Mouse (Mus musculus) liver, embryonic 14.5 days (tissue): Measurements from ENCODE around the gene Mical2. TPM values are rescaled to one million over a fixed set of nuclear protein-coding genes. Genes with fewer than 3 reads are reported as not detected.

ENCODE experiments used
- ATAC-seq: fragments of 200-750 bp; cut with Nextera tagmentation; 2 replicates; pipeline ENCODE4 v1.8.0; 2017; ENCODE audit warnings: moderate number of reproducible peaks, mild to moderate bottlenecking, moderate library complexity; ENCODE audit not compliant: insufficient read depth
- DNase-seq, 3 experiments: peaks; one replicate each; pipeline ENCODE4 v3.0.0-alpha.2; 2012 to 2013; ENCODE audit warnings: low read depth in 3 of 3, low spot score in 3 of 3
- H3K27ac ChIP-seq: fragments of 300-500 bp; sonication (generic); 2 replicates; pipeline ENCODE4 v1.5.1; 2014; ENCODE audit warnings: moderate library complexity, mild to moderate bottlenecking, control low read depth, inconsistent platforms
- H3K27me3 ChIP-seq: fragments of 300-500 bp; sonication (generic); 2 replicates; pipeline ENCODE4 v1.6.1; 2014; ENCODE audit warnings: mild to moderate bottlenecking, low read length, moderate library complexity; ENCODE audit not compliant: control insufficient read depth, insufficient read depth
- H3K36me3 ChIP-seq: fragments of 300-500 bp; sonication (generic); replicated peaks from 2 replicates; pipeline ENCODE4 v1.6.1; 2014; ENCODE audit warnings: low read depth; ENCODE audit not compliant: control insufficient read depth, insufficient read depth
- H3K4me1 ChIP-seq, 2 experiments: fragments of 200-500 bp in 1 of 2; fragments of 300-500 bp in 1 of 2; sonication (generic) in 1 of 2; replicated peaks; 2 replicates each; pipeline ENCODE4 v1.6.1; 2012 to 2014; ENCODE audit warnings: antibody characterized with exemption in 1 of 2, inconsistent platforms in 1 of 2, low read length in 1 of 2; ENCODE audit not compliant: control insufficient read depth in 2 of 2, insufficient read depth in 2 of 2
- H3K4me2 ChIP-seq: fragments of 300-500 bp; sonication (generic); 2 replicates; pipeline ENCODE4 v1.6.1; 2014; ENCODE audit warnings: low read depth, mild to moderate bottlenecking, control low read depth, moderate library complexity
- H3K4me3 ChIP-seq, 2 experiments: fragments of 200-500 bp in 1 of 2; fragments of 300-500 bp in 1 of 2; sonication (generic) in 1 of 2; 2 replicates each; pipeline ENCODE4 v1.5.1; 2012 to 2014; ENCODE audit warnings: low read depth in 2 of 2, low read length in 2 of 2, mild to moderate bottlenecking in 2 of 2, control low read depth in 1 of 2, inconsistent platforms in 1 of 2, moderate library complexity in 1 of 2; ENCODE audit not compliant: insufficient read depth in 1 of 2
- H3K9ac ChIP-seq: fragments of 300-500 bp; sonication (generic); replicated peaks from 2 replicates; pipeline ENCODE4 v1.6.1; 2014; ENCODE audit warnings: mild to moderate bottlenecking, control low read depth, moderate library complexity
- H3K9me3 ChIP-seq: fragments of 300-500 bp; sonication (generic); 2 replicates; pipeline ENCODE4 v1.6.1; 2016; ENCODE audit warnings: low read length, mixed read lengths; ENCODE audit not compliant: control insufficient read depth
- CTCF ChIP-seq: IDR thresholded peaks from 2 replicates; pipeline ENCODE4 v1.5.1; 2016; ENCODE audit warnings: antibody characterized with exemption, low read depth, control low read depth
- EP300 ChIP-seq: IDR thresholded peaks from 2 replicates; pipeline ENCODE4 v1.6.1; 2016; ENCODE audit warnings: antibody characterized with exemption, low read depth
- WGBS: fragments of 180-500 bp; shearing (Covaris S2); extraction: QIAGEN DNeasy Blood & Tissue Kit; methylation state at CpG from one replicate; pipeline ENCODE4 v1.1.7; 2014; ENCODE audit not compliant: insufficient replicate concordance; 5-methylcytosine and 5-hydroxymethylcytosine counted together
- polyA plus RNA-seq, 2 experiments: library from polyadenylated mRNA; depleted of rRNA in 1 of 2; stranded (reverse) in 1 of 2; unstranded in 1 of 2; fragments of >200 nt; fragmentation: Nextera tagmentation in 1 of 2; extraction: Ambion mirVana in 1 of 2; gene quantifications; 2 replicates each; pipeline versions ENCODE4 v1.2.1 to v1.2.3; 2012 to 2014

Gene Mical2
- polyA plus RNA-seq, 2 experiments, result 1.2 to 1.4 TPM

GRCm38 (mm10) chr7:112241945-112242329, 16.3 kb downstream of the Mical2 start:
- Histone ChIP-seq H3K36me3 (no peaks in the 10 kb centered on the region), H3K4me1 (no peaks in the 10 kb centered on the region; a peak in 1 of 4 replicates), H3K4me2 (no peak overlapping the region), H3K27ac (no peak overlapping the region), H3K9ac (no peak overlapping the region), H3K9me3 (no peaks in the 10 kb centered on the region), H3K27me3 (no peaks in the 10 kb centered on the region), H3K4me3 (no peak overlapping the region)
- TF ChIP-seq EP300 (no peak), CTCF (no peak)
- WGBS, result 72% methylated on average over 3 of the region's 3 CpGs
- ATAC-seq, result no peak
- no peak for DNase-seq

- no peak for DNase-seq
- Histone ChIP-seq H3K9me3 (no peaks in the 10 kb centered on the region), H3K4me3 (no peak overlapping the region), H3K27me3 (no peaks in the 10 kb centered on the region), H3K36me3 (no peaks in the 10 kb centered on the region), H3K4me2 (no peak overlapping the region), H3K4me1 (no peaks in the 10 kb centered on the region; a peak in 1 of 4 replicates), H3K9ac (no peak overlapping the region), H3K27ac (no peak overlapping the region)
- TF ChIP-seq CTCF (no peak), EP300 (no peak)
- WGBS, result 53% methylated on average over 6 of the region's 6 CpGs
- no peak for ATAC-seq
Measured at GRCm38 (mm10) chr7:112242587-112242986, 16.9 kb downstream of the Mical2 start.

GRCm38 (mm10) chr7:112244071-112244470, 18.4 kb downstream of the Mical2 start:
- DNase-seq, result no peak
- no peak for ATAC-seq
- WGBS, result 37% methylated on average over 2 of the region's 2 CpGs
- H3K9ac ChIP-seq, result no peak overlapping the region
- H3K9me3 ChIP-seq, result no peaks in the 10 kb centered on the region
- H3K27ac ChIP-seq, result no peak overlapping the region
- no peak overlapping the region for H3K4me2 ChIP-seq
- no peaks in the 10 kb centered on the region for H3K27me3 ChIP-seq
- no peaks in the 10 kb centered on the region for H3K36me3 ChIP-seq
- no peak overlapping the region for H3K4me3 ChIP-seq
- no peaks in the 10 kb centered on the region; a peak in 1 of 4 replicates for H3K4me1 ChIP-seq
- no peak for TF ChIP-seq EP300
- TF ChIP-seq CTCF, result no peak

- Histone ChIP-seq H3K4me3 (no peak overlapping the region), H3K9me3 (no peaks in the 10 kb centered on the region), H3K36me3 (no peaks in the 10 kb centered on the region), H3K4me1 (no peaks in the 10 kb centered on the region; a peak in 1 of 4 replicates), H3K4me2 (no peak overlapping the region), H3K9ac (no peak overlapping the region), H3K27ac (no peak overlapping the region), H3K27me3 (no peaks in the 10 kb centered on the region)
- DNase-seq (no peak), ATAC-seq (no peak)
- WGBS, result 40% methylated on average over 6 of the region's 6 CpGs
- TF ChIP-seq CTCF (no peak), EP300 (no peak)
Measured at GRCm38 (mm10) chr7:112244683-112245082, 19.0 kb downstream of the Mical2 start.

- Histone ChIP-seq H3K27ac (no peak overlapping the region), H3K4me3 (no peak overlapping the region), H3K9me3 (no peaks in the 10 kb centered on the region), H3K27me3 (no peaks in the 10 kb centered on the region), H3K36me3 (no peaks in the 10 kb centered on the region), H3K4me2 (no peak overlapping the region), H3K4me1 (no peaks in the 10 kb centered on the region), H3K9ac (no peak overlapping the region)
- WGBS, result 53% methylated on average over 4 of the region's 4 CpGs
- TF ChIP-seq CTCF (no peak), EP300 (no peak)
- DNase-seq, result no peak
- no peak for ATAC-seq
Measured at GRCm38 (mm10) chr7:112245839-112246438, 20.3 kb downstream of the Mical2 start.
